Comparison of ENCODE assay signal across 9 mouse cellular contexts in genomic region chr6:142343561-142343960, GRCm38 (mm10). TPM values are rescaled to one million over a fixed set of nuclear protein-coding genes. Genes with fewer than 3 reads are reported as not detected.
A peak's percentile ranks its signal among the peaks of the same experiment; 100 is the strongest.
DNase-seq lines count a peak whose midpoint lies in the region; ATAC-seq and TF ChIP-seq lines count a peak whose summit lies in the region.
"Had no signal": no experiment of that assay in that cellular context is flagged by ENCODE, and none has a peak within 500 bp of the region (broad histone marks: within the 10 kb centered on the region; RNA-seq: fewer than 3 reads in every experiment).

No protein-coding gene starts in this region.

- H3K9me3 ChIP-seq in midbrain, embryonic 10.5 days (replicated peaks) = no peaks in the 10 kb centered on the region
- no peaks in the 10 kb centered on the region for H3K9me3 ChIP-seq in midbrain, embryonic 13.5 days
- no peaks in the 10 kb centered on the region for H3K9me3 ChIP-seq in liver, postnatal 0 days (ENCODE audit: low read length)

- TF ChIP-seq EP300 in liver, postnatal 0 days (IDR thresholded peaks at IDR 0.05; ENCODE audit: low read depth) = no peak

- no peak overlapping the region for H3K9ac ChIP-seq in midbrain, embryonic 13.5 days (replicated peaks)
- H3K9ac ChIP-seq in liver, postnatal 0 days (replicated peaks) = no peak overlapping the region

- H3K27ac ChIP-seq in midbrain, embryonic 10.5 days (replicated peaks) = no peak overlapping the region
- no peak overlapping the region for H3K27ac ChIP-seq in midbrain, embryonic 13.5 days
- no peak overlapping the region for H3K27ac ChIP-seq in liver, postnatal 0 days (ENCODE audit: low read depth)

- no peak for ATAC-seq in midbrain, embryonic 13.5 days
- ATAC-seq in liver, postnatal 0 days = no peak

- H3K4me2 ChIP-seq in midbrain, embryonic 13.5 days (replicated peaks) = no peak overlapping the region
- H3K4me2 ChIP-seq in liver, postnatal 0 days (ENCODE audit: low read depth, low read length) = no peak overlapping the region

- intact Hi-C loops in heart, postnatal 10 days (cut with DNase I) = loop anchor here (10.0 kb wide), 1 partner anchor 859 kb away; no protein-coding TSS in a partner anchor

- no peaks in the 10 kb centered on the region for H3K27me3 ChIP-seq in midbrain, embryonic 10.5 days (ENCODE audit: low read depth, poor library complexity, severe bottlenecking)
- H3K27me3 ChIP-seq in midbrain, embryonic 13.5 days = no peaks in the 10 kb centered on the region
- H3K27me3 ChIP-seq in liver, postnatal 0 days (ENCODE audit: insufficient read depth, low read length) = no peaks in the 10 kb centered on the region
- no peaks in the 10 kb centered on the region for H3K27me3 ChIP-seq in splenic B cell, adult 2 months (ENCODE audit: control insufficient read depth, insufficient read depth, low read length, poor library complexity, severe bottlenecking)

- H3K36me3 ChIP-seq in midbrain, embryonic 10.5 days = peaks cover 7% of the 10 kb centered on the region
- H3K36me3 ChIP-seq in midbrain, embryonic 13.5 days = peaks cover 8% of the 10 kb centered on the region
- H3K36me3 ChIP-seq in liver, postnatal 0 days (replicated peaks; ENCODE audit: insufficient read depth, low read length) = no peaks in the 10 kb centered on the region
- no peaks in the 10 kb centered on the region for H3K36me3 ChIP-seq in splenic B cell, adult 2 months (ENCODE audit: control insufficient read depth, insufficient read depth, low read length, poor library complexity, severe bottlenecking)

- peak; percentile 64 to 76 for DNase-seq in cerebellum, postnatal 14 days
- no peak for DNase-seq in cerebellum, adult 9-11 months
- peak; percentile 44 for DNase-seq in midbrain, embryonic 10.5 days (ENCODE audit: low spot score)
- DNase-seq in adrenal gland, postnatal 25 days = peak; percentile 19
- DNase-seq in heart, postnatal 10 days = peak; percentile 14 to 52
- peak; percentile 59 for DNase-seq in liver, postnatal 0 days
- peak; percentile 71 for DNase-seq in splenic B cell, adult 2 months (ENCODE audit: low read depth, low spot score)

- no peak overlapping the region for H3K4me3 ChIP-seq in midbrain, embryonic 10.5 days
- no peak overlapping the region for H3K4me3 ChIP-seq in midbrain, embryonic 13.5 days (replicated peaks)
- no peak overlapping the region for H3K4me3 ChIP-seq in liver, postnatal 0 days (ENCODE audit: low read depth, low read length)

- TF ChIP-seq CTCF in liver, postnatal 0 days (IDR thresholded peaks at IDR 0.05; ENCODE audit: low read depth) = peak; percentile 80

- WGBS in midbrain, embryonic 10.5 days = 68% methylated on average over 2 of the region's 2 CpGs
- 76% methylated on average over 2 of the region's 2 CpGs for WGBS in midbrain, embryonic 13.5 days
- 60% methylated on average over 2 of the region's 2 CpGs for WGBS in liver, postnatal 0 days (ENCODE audit: insufficient replicate concordance)

- H3K4me1 ChIP-seq in midbrain, embryonic 10.5 days = peaks cover 12% of the 10 kb centered on the region
- peaks cover 13% of the 10 kb centered on the region for H3K4me1 ChIP-seq in midbrain, embryonic 13.5 days (replicated peaks)
- H3K4me1 ChIP-seq in liver, postnatal 0 days (ENCODE audit: insufficient read depth) = peaks cover 17% of the 10 kb centered on the region

RNA-seq across cellular contexts. Expression of gene Pyroxd1, which starts 1.9 kb away (rescaled TPM):
- 21.5 and 21.9 TPM in 2 replicates for polyA plus RNA-seq in midbrain, embryonic 10.5 days (2016; fragmentation: Nextera tagmentation; extraction: Ambion mirVana)
- 24.2 and 28.8 TPM in 2 replicates for polyA plus RNA-seq in midbrain, embryonic 13.5 days (2015; fragmentation: Nextera tagmentation; extraction: Ambion mirVana)
- 12.3 and 18.1 TPM in 2 replicates for total RNA-seq in adrenal gland, postnatal 25 days (2021)
- total RNA-seq in heart, postnatal 10 days (2021) = 10 to 100 TPM in 1 of 2 experiments, 1 to 10 TPM in 1; 9.5 to 12.4 TPM
- polyA plus RNA-seq in liver, postnatal 0 days (2015; fragmentation: Nextera tagmentation; extraction: Ambion mirVana) = 11.0 and 11.7 TPM in 2 replicates

RNA-seq across cellular contexts. Expression of gene Slco1a5, which starts 20.8 kb away (rescaled TPM):
- 0.47 and 0.77 TPM in 2 replicates for polyA plus RNA-seq in midbrain, embryonic 10.5 days (2016; fragmentation: Nextera tagmentation; extraction: Ambion mirVana)
- 0.24 and 0.57 TPM in 2 replicates for polyA plus RNA-seq in midbrain, embryonic 13.5 days (2015; fragmentation: Nextera tagmentation; extraction: Ambion mirVana)
- total RNA-seq in adrenal gland, postnatal 25 days (2021) = not detected in 2 replicates
- total RNA-seq in heart, postnatal 10 days (2021) = not detected
- polyA plus RNA-seq in liver, postnatal 0 days (2015; fragmentation: Nextera tagmentation; extraction: Ambion mirVana) = not detected in 2 replicates

RNA-seq across cellular contexts. Expression of gene Recql, which starts 43.3 kb away (rescaled TPM):
- polyA plus RNA-seq in midbrain, embryonic 10.5 days (2016; fragmentation: Nextera tagmentation; extraction: Ambion mirVana) = 40.1 and 41.4 TPM in 2 replicates
- polyA plus RNA-seq in midbrain, embryonic 13.5 days (2015; fragmentation: Nextera tagmentation; extraction: Ambion mirVana) = 31.2 and 34.1 TPM in 2 replicates
- total RNA-seq in adrenal gland, postnatal 25 days (2021) = 15.5 and 19.0 TPM in 2 replicates
- 10 to 100 TPM; 10.7 to 13.0 TPM for total RNA-seq in heart, postnatal 10 days (2021)
- polyA plus RNA-seq in liver, postnatal 0 days (2015; fragmentation: Nextera tagmentation; extraction: Ambion mirVana) = 5.8 and 7.3 TPM in 2 replicates

RNA-seq across cellular contexts. Expression of gene Golt1b, which starts 43.5 kb away (rescaled TPM):
- polyA plus RNA-seq in midbrain, embryonic 10.5 days (2016; fragmentation: Nextera tagmentation; extraction: Ambion mirVana) = 124 and 125 TPM in 2 replicates
- 86.3 and 93.2 TPM in 2 replicates for polyA plus RNA-seq in midbrain, embryonic 13.5 days (2015; fragmentation: Nextera tagmentation; extraction: Ambion mirVana)
- 19.9 and 27.7 TPM in 2 replicates for total RNA-seq in adrenal gland, postnatal 25 days (2021)
- 10 to 100 TPM; 22.2 to 25.1 TPM for total RNA-seq in heart, postnatal 10 days (2021)
- polyA plus RNA-seq in liver, postnatal 0 days (2015; fragmentation: Nextera tagmentation; extraction: Ambion mirVana) = 15.9 and 18.0 TPM in 2 replicates

RNA-seq across cellular contexts. Expression of gene Iapp, which starts 45.3 kb away (rescaled TPM):
- 0.62 and 1.7 TPM in 2 replicates for polyA plus RNA-seq in midbrain, embryonic 10.5 days (2016; fragmentation: Nextera tagmentation; extraction: Ambion mirVana)
- 0.99 and 1.3 TPM in 2 replicates for polyA plus RNA-seq in midbrain, embryonic 13.5 days (2015; fragmentation: Nextera tagmentation; extraction: Ambion mirVana)
- total RNA-seq in adrenal gland, postnatal 25 days (2021) = not detected in 2 replicates
- not detected for total RNA-seq in heart, postnatal 10 days (2021)
- polyA plus RNA-seq in liver, postnatal 0 days (2015; fragmentation: Nextera tagmentation; extraction: Ambion mirVana) = 1.0 TPM in 1 of 2 replicates, not detected in the other
- polyA plus RNA-seq: neural tube, embryonic 14.5 days had no signal
